Mouse (Mus musculus): ENCODE results near the gene Ube2m. TPM values are rescaled to one million over a fixed set of nuclear protein-coding genes. Genes with fewer than 3 reads are reported as not detected.

Gene Ube2m
- polyA plus RNA-seq, 1 experiment from 2014 or later: 56.6 TPM

GRCm38 (mm10) chr7:13031069-13031468 lies 7.0 kb downstream of the Ube2m start:
- WGBS: 71% methylated on average over 5 of the region's 5 CpGs
- H3K4me3 ChIP-seq (ENCODE audit: low read depth, low read length): no peak overlapping the region
- ATAC-seq (ENCODE audit: insufficient number of reproducible peaks, insufficient read depth, low FRiP score, low read depth): no peak
- no peak overlapping the region for H3K9ac ChIP-seq (replicated peaks; ENCODE audit: low read depth, low read length)
- H3K27ac ChIP-seq (ENCODE audit: low read length): no peak overlapping the region
- no peaks in the 10 kb centered on the region for H3K9me3 ChIP-seq (ENCODE audit: control insufficient read depth, low read depth, low read length)
- no peak overlapping the region for H3K4me2 ChIP-seq (replicated peaks; ENCODE audit: low read depth, low read length)
- no peaks in the 10 kb centered on the region for H3K27me3 ChIP-seq (ENCODE audit: control insufficient read depth, insufficient read depth, low read length)
- H3K36me3 ChIP-seq (ENCODE audit: control insufficient read depth, insufficient read depth, low read length): peaks cover 82% of the 10 kb centered on the region
- peaks cover 21% of the 10 kb centered on the region for H3K4me1 ChIP-seq (ENCODE audit: control insufficient read depth, insufficient read depth, low read length)

DNA sequence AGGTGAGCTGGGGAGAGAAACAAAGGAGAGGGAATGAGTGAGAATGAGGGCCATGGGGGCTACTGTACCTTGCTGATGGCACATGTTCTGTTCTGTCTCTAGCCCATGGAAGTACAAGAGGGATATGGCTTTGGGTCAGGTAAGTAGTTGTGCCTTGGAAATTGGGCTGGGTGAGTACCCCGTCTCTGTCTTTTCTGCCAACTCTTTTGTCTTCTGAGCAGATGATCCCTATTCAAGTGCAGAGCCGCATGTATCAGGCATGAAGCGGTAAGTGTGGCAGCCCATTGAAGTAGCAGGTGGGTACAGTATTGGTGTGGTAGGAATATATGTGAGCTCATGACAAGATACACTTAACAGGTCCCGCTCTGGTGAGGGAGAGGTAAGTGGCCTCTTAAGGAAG lies 9.1 kb downstream of the Ube2m start:
- H3K27ac ChIP-seq (ENCODE audit: low read length): no peak overlapping the region
- no peak overlapping the region for H3K9ac ChIP-seq (replicated peaks; ENCODE audit: low read depth, low read length)
- no peak overlapping the region for H3K4me3 ChIP-seq (ENCODE audit: low read depth, low read length)

DNA sequence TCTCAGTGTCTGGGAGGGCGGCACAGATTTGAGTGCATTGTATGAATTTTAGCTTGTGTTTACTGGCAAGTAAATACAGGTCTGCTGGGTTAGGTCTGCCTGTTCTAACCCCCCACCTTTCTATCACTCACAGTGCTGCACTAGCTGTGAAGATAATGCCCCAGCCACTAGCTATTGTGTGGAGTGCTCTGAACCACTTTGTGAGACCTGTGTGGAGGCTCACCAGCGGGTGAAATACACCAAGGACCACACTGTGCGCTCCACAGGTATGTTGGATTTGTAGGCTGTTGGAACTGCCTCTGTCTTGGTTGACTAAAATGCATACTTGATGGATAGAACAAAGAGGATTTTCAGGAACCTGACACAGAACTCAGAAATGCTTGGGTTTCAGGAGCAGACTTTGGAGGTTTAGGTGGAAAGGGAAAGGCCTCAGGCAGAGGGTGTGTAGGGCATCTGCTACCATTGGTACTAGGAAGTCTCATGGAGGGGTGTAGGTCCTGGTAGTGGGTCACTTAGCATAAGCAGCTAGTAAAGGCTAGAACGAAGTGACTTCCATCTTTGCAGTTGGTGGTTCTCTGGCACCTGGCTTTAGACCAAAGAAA lies 12.5 kb downstream of the Ube2m start:
- H3K27me3 ChIP-seq (ENCODE audit: control insufficient read depth, insufficient read depth, low read length): no peaks in the 10 kb centered on the region
- no peaks in the 10 kb centered on the region for H3K9me3 ChIP-seq (ENCODE audit: control insufficient read depth, low read depth, low read length)
- peak overlapping the region; percentile 91 for H3K4me3 ChIP-seq (ENCODE audit: low read depth, low read length)
- 36% methylated on average over 4 of the region's 4 CpGs for WGBS
- H3K4me1 ChIP-seq (ENCODE audit: control insufficient read depth, insufficient read depth, low read length): peaks cover 15% of the 10 kb centered on the region
- no peak for ATAC-seq (ENCODE audit: insufficient number of reproducible peaks, insufficient read depth, low FRiP score, low read depth)
- H3K27ac ChIP-seq (ENCODE audit: low read length): no peak overlapping the region
- H3K4me2 ChIP-seq (replicated peaks; ENCODE audit: low read depth, low read length): peak overlapping the region; percentile 99
- peaks cover 53% of the 10 kb centered on the region for H3K36me3 ChIP-seq (ENCODE audit: control insufficient read depth, insufficient read depth, low read length)
- peak overlapping the region; percentile 96 for H3K9ac ChIP-seq (replicated peaks; ENCODE audit: low read depth, low read length)

More for the DNA sequence above, 9.1 kb downstream of the Ube2m start:
- 96% methylated on average over 4 of the region's 4 CpGs for WGBS
- H3K4me1 ChIP-seq (ENCODE audit: control insufficient read depth, insufficient read depth, low read length): peaks cover 22% of the 10 kb centered on the region
- H3K9me3 ChIP-seq (ENCODE audit: control insufficient read depth, low read depth, low read length): no peaks in the 10 kb centered on the region
- H3K27me3 ChIP-seq (ENCODE audit: control insufficient read depth, insufficient read depth, low read length): no peaks in the 10 kb centered on the region
- H3K36me3 ChIP-seq (ENCODE audit: control insufficient read depth, insufficient read depth, low read length): peaks cover 78% of the 10 kb centered on the region
- H3K4me2 ChIP-seq (replicated peaks; ENCODE audit: low read depth, low read length): no peak overlapping the region
- no peak for ATAC-seq (ENCODE audit: insufficient number of reproducible peaks, insufficient read depth, low FRiP score, low read depth)

- Histone ChIP-seq H3K27ac (ENCODE audit: low read length) (peak overlapping the region; percentile 99), H3K36me3 (ENCODE audit: control insufficient read depth, insufficient read depth, low read length) (peaks cover 45% of the 10 kb centered on the region), H3K4me2 (replicated peaks; ENCODE audit: low read depth, low read length) (peak overlapping the region; percentile 99), H3K9ac (replicated peaks; ENCODE audit: low read depth, low read length) (peak overlapping the region; percentile 96), H3K4me1 (ENCODE audit: control insufficient read depth, insufficient read depth, low read length) (peaks cover 15% of the 10 kb centered on the region), H3K27me3 (ENCODE audit: control insufficient read depth, insufficient read depth, low read length) (no peaks in the 10 kb centered on the region), H3K9me3 (ENCODE audit: control insufficient read depth, low read depth, low read length) (no peaks in the 10 kb centered on the region), H3K4me3 (ENCODE audit: low read depth, low read length) (peak overlapping the region; percentile 91)
- ATAC-seq (ENCODE audit: insufficient number of reproducible peaks, insufficient read depth, low FRiP score, low read depth): peak; percentile 61
- under 1% methylated on average over 40 of the region's 44 CpGs for WGBS
These were observed 13.3 kb downstream of the Ube2m start for GRCm38 (mm10) chr7:13024805-13025204.

GRCm38 (mm10) chr7:13023928-13024731 lies 13.9 kb downstream of the Ube2m start:
- H3K4me1 ChIP-seq (ENCODE audit: control insufficient read depth, insufficient read depth, low read length): peaks cover 15% of the 10 kb centered on the region
- peak overlapping the region; percentile 99 for H3K27ac ChIP-seq (ENCODE audit: low read length)
- peaks cover 38% of the 10 kb centered on the region for H3K36me3 ChIP-seq (ENCODE audit: control insufficient read depth, insufficient read depth, low read length)
- under 1% methylated on average over 86 of the region's 95 CpGs for WGBS
- H3K9me3 ChIP-seq (ENCODE audit: control insufficient read depth, low read depth, low read length): no peaks in the 10 kb centered on the region
- peak overlapping the region; percentile 96 for H3K9ac ChIP-seq (replicated peaks; ENCODE audit: low read depth, low read length)
- H3K4me2 ChIP-seq (replicated peaks; ENCODE audit: low read depth, low read length): peak overlapping the region; percentile 99
- H3K4me3 ChIP-seq (ENCODE audit: low read depth, low read length): peak overlapping the region; percentile 91
- H3K27me3 ChIP-seq (ENCODE audit: control insufficient read depth, insufficient read depth, low read length): no peaks in the 10 kb centered on the region
- ATAC-seq (ENCODE audit: insufficient number of reproducible peaks, insufficient read depth, low FRiP score, low read depth): peak; percentile 83

DNA sequence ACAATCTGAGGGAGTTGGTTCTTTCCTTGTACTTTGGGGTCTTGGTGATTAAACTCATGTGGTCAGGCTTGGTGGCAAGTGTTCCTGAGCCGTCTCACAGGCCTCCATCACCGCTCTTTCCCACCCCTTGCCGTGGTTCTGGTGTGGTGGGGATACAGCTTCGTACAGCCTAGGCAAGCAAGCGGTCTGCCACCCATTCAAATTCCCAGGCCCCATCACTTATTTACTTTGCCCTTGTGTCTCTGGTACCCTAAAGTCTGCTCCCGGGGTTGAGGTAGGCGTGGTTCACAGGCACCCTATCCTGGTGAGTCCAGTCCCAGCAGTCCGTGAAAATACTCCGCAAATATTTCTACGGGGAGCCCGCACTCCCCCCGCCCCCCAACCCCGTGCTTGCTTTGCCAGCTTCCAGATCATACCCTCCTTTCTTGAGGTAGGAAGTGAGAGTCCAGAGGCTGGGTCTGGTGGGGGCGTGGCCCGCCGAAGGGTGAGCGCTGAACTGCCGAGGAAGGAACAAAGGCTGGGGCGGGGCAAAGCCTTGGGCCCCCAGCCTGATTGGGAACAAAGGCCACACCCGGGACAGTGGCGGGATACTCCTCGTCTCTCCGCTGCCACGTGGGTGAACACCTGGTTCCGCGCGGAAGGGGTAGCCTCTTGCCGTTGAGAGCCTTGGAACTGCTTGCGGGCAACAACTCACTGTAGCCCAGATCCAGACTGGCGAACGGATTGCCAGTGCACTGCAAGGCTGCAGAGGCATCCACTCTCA lies 15.1 kb downstream of the Ube2m start:
- peak overlapping the region; percentile 99 for H3K27ac ChIP-seq (ENCODE audit: low read length)
- WGBS: 3% methylated on average over 31 of the region's 31 CpGs
- H3K9ac ChIP-seq (replicated peaks; ENCODE audit: low read depth, low read length): peak overlapping the region; percentile 61
- peak overlapping the region; percentile 91 for H3K4me3 ChIP-seq (ENCODE audit: low read depth, low read length)
- no peaks in the 10 kb centered on the region for H3K27me3 ChIP-seq (ENCODE audit: control insufficient read depth, insufficient read depth, low read length)
- peak overlapping the region; percentile 99 for H3K4me2 ChIP-seq (replicated peaks; ENCODE audit: low read depth, low read length)
- H3K36me3 ChIP-seq (ENCODE audit: control insufficient read depth, insufficient read depth, low read length): peaks cover 27% of the 10 kb centered on the region
- peak; percentile 74 for ATAC-seq (ENCODE audit: insufficient number of reproducible peaks, insufficient read depth, low FRiP score, low read depth)
- no peaks in the 10 kb centered on the region for H3K9me3 ChIP-seq (ENCODE audit: control insufficient read depth, low read depth, low read length)
- H3K4me1 ChIP-seq (ENCODE audit: control insufficient read depth, insufficient read depth, low read length): peaks cover 15% of the 10 kb centered on the region

- no peaks in the 10 kb centered on the region for H3K36me3 ChIP-seq (ENCODE audit: control insufficient read depth, insufficient read depth, low read length)
- 88% methylated on average over 1 of the region's 1 CpGs for whole genome bisulfite sequencing
- ATAC-seq (ENCODE audit: insufficient number of reproducible peaks, insufficient read depth, low FRiP score, low read depth): no peak
These were observed 22.9 kb downstream of the Ube2m start for GRCm38 (mm10) chr7:13015217-13015616.

GRCm38 (mm10) chr7:13014275-13014839 lies 23.7 kb downstream of the Ube2m start:
- Histone ChIP-seq H3K4me2 (replicated peaks; ENCODE audit: low read depth, low read length) (no peak overlapping the region), H3K9me3 (ENCODE audit: control insufficient read depth, low read depth, low read length) (no peaks in the 10 kb centered on the region), H3K27ac (ENCODE audit: low read length) (no peak overlapping the region), H3K9ac (replicated peaks; ENCODE audit: low read depth, low read length) (no peak overlapping the region), H3K4me1 (ENCODE audit: control insufficient read depth, insufficient read depth, low read length) (peaks cover 4% of the 10 kb centered on the region; the same call in 1 of the 2 replicates), H3K27me3 (ENCODE audit: control insufficient read depth, insufficient read depth, low read length) (no peaks in the 10 kb centered on the region), H3K4me3 (ENCODE audit: low read depth, low read length) (no peak overlapping the region), H3K36me3 (ENCODE audit: control insufficient read depth, insufficient read depth, low read length) (no peaks in the 10 kb centered on the region)
- 37% methylated on average over 6 of the region's 6 CpGs for WGBS
- no peak for ATAC-seq (ENCODE audit: insufficient number of reproducible peaks, insufficient read depth, low FRiP score, low read depth)

More at GRCm38 (mm10) chr7:13015217-13015616, 22.9 kb downstream of the Ube2m start:
- Histone ChIP-seq H3K9me3 (ENCODE audit: control insufficient read depth, low read depth, low read length) (no peaks in the 10 kb centered on the region), H3K4me1 (ENCODE audit: control insufficient read depth, insufficient read depth, low read length) (peaks cover 4% of the 10 kb centered on the region; the same call in 1 of the 2 replicates), H3K4me3 (ENCODE audit: low read depth, low read length) (no peak overlapping the region), H3K27me3 (ENCODE audit: control insufficient read depth, insufficient read depth, low read length) (no peaks in the 10 kb centered on the region), H3K4me2 (replicated peaks; ENCODE audit: low read depth, low read length) (no peak overlapping the region), H3K27ac (ENCODE audit: low read length) (no peak overlapping the region), H3K9ac (replicated peaks; ENCODE audit: low read depth, low read length) (no peak overlapping the region)

Data from stomach, embryonic 14.5 days (tissue).